Mouse (Mus musculus) MEL (cell line): Measurements from ENCODE around the gene Vdac2.

ENCODE experiments used
- CTCF ChIP-seq, 3 experiments: IDR thresholded peaks in 2 of 3; conservative IDR thresholded peaks in 1 of 3; 2 replicates each; pipeline ENCODE4 v1.5.1; 2011 to 2012; ENCODE audit warnings: low read length in 3 of 3, low read depth in 2 of 3, mild to moderate bottlenecking in 2 of 3, improper control_type of control experiment in 1 of 3, inconsistent platforms in 1 of 3, mixed read lengths in 1 of 3, moderate library complexity in 1 of 3; ENCODE audit not compliant: control insufficient read depth in 1 of 3, insufficient read depth in 1 of 3, poor library complexity in 1 of 3, severe bottlenecking in 1 of 3
- ELF1 ChIP-seq: IDR thresholded peaks from 2 replicates; pipeline ENCODE4 v1.6.1; 2014; ENCODE audit warnings: low read depth, mild to moderate bottlenecking, inconsistent platforms, low read length, improper control_type of control experiment, moderate library complexity
- EP300 ChIP-seq, 2 experiments: IDR thresholded peaks; 2 replicates each; pipeline ENCODE4 v1.6.1; 2011; ENCODE audit warnings: improper control_type of control experiment in 2 of 2, low read length in 2 of 2, low read depth in 1 of 2, mild to moderate bottlenecking in 1 of 2
- GABPA ChIP-seq: IDR thresholded peaks from 2 replicates; pipeline ENCODE4 v1.6.1; 2012; ENCODE audit warnings: low read depth, mild to moderate bottlenecking, inconsistent platforms, low read length, improper control_type of control experiment, moderate library complexity

GRCm38 (mm10) chr14:21855961-21856360, 30.9 kb downstream of the Vdac2 start:
- no peak for TF ChIP-seq GABPA
- TF ChIP-seq ELF1: no peak
- no peak for TF ChIP-seq EP300 (IDR thresholded peaks at IDR 0.05; ENCODE audit: low read depth in 1 of 2, low read length in 2 of 2)
- TF ChIP-seq CTCF (IDR thresholded peaks at IDR 0.05 in 2 of 3, conservative IDR thresholded peaks at IDR 0.05 in 1 of 3; ENCODE audit: control insufficient read depth in 1 of 3, insufficient read depth in 1 of 3, low read depth in 2 of 3, low read length in 3 of 3, poor library complexity in 1 of 3, severe bottlenecking in 1 of 3): no peak
